ENCODE assay signal across 25 mouse cellular contexts in genomic region chr19:47939361-47939760, GRCm38 (mm10). TPM values are rescaled to one million over a fixed set of nuclear protein-coding genes. Genes with fewer than 3 reads are reported as not detected.
DNase-seq lines count a peak whose midpoint lies in the region; ATAC-seq lines count a peak whose summit lies in the region.
"Had no signal": no experiment of that assay in that cellular context is flagged by ENCODE, and none has a peak within 500 bp of the region (broad histone marks: within the 10 kb centered on the region; RNA-seq: fewer than 3 reads in every experiment).

No protein-coding gene starts in this region.

- intact Hi-C loops in left cerebral cortex, postnatal 25 days (cut with DNase I): loop anchor here (10.0 kb wide), 2 partner anchors 285 to 435 kb away; no protein-coding TSS in a partner anchor

- DNase-seq in frontal cortex, postnatal 10 days (ENCODE audit: low spot score in 2 of 2): no peak
- peak; percentile 14 to 81 for DNase-seq in left cerebral cortex, postnatal 25 days (ENCODE audit: low spot score in 2 of 2)
- DNase-seq in left cerebral cortex, adult 8-10 months (ENCODE audit: low spot score in 2 of 2): no peak
- DNase-seq in telencephalon, adult 2 months (ENCODE audit: low read depth, low spot score): peak; percentile 80
- DNase-seq: adrenal gland, adult 8-10 months; adrenal gland, postnatal 25 days; cerebellum, adult 18-20 months; cerebellum, adult 9-10 months; cerebellum, postnatal 14 days; gastrocnemius, postnatal 10 days; gastrocnemius, postnatal 36 days; heart, postnatal 10 days; heart, postnatal 36 days had no signal

- peak; percentile 95 for ATAC-seq in frontal cortex, adult (ENCODE audit: low TSS enrichment)
- no peak for ATAC-seq in CD4-positive, CD25-positive, alpha-beta regulatory T cell, adult 4 months
- ATAC-seq: activated CD4-positive, CD25-positive, alpha-beta regulatory T cell, adult 4 months; forebrain, embryonic 16.5 days; hindbrain, embryonic 16.5 days; intestine, embryonic 15.5 days had no signal

RNA-seq across cellular contexts. Expression of gene Cfap58, which starts 1.9 kb away (rescaled TPM):
- total RNA-seq in left cerebral cortex, postnatal 25 days (2021): under 1 TPM; 0.21 to 0.55 TPM
- total RNA-seq in left cerebral cortex, adult 8-10 months (2022): under 1 TPM; 0.15 to 0.39 (median 0.36) TPM
- not detected for polyA plus RNA-seq in CD4-positive, CD25-positive, alpha-beta regulatory T cell, adult 4 months (2017; shearing (Covaris generic))
- total RNA-seq: adrenal gland, postnatal 25 days; ES-E14; gastrocnemius, adult 18-20 months; gastrocnemius, postnatal 10 days; gastrocnemius, postnatal 36 days; granulocyte monocyte progenitor cell, adult 5-6 weeks had no signal
- polyA plus RNA-seq: C2C12; embryonic facial prominence, embryonic 11.5 days; intestine, embryonic 15.5 days had no signal

RNA-seq across cellular contexts. Expression of gene Itprip, which starts 20.3 kb away (rescaled TPM):
- 1 to 10 TPM in 1 of 2 experiments, under 1 TPM in 1; 0.94 to 1.2 TPM for total RNA-seq in left cerebral cortex, postnatal 25 days (2021)
- 1 to 10 TPM in 2 of 4 experiments, under 1 TPM in 2; 0.74 to 1.7 (median 1.2) TPM for total RNA-seq in left cerebral cortex, adult 8-10 months (2022)
- 10 to 100 TPM; 10.5 to 12.7 TPM for polyA plus RNA-seq in CD4-positive, CD25-positive, alpha-beta regulatory T cell, adult 4 months (2017; shearing (Covaris generic))

RNA-seq across cellular contexts. Expression of gene Cfap43, which starts 20.3 kb away (rescaled TPM):
- total RNA-seq in left cerebral cortex, postnatal 25 days (2021): under 1 TPM; 0.16 to 0.64 TPM
- total RNA-seq in left cerebral cortex, adult 8-10 months (2022): 1 to 10 TPM in 2 of 4 experiments, under 1 TPM in 2; 0.46 to 1.2 (median 0.99) TPM
- under 1 TPM; 0.10 to 0.75 TPM for polyA plus RNA-seq in CD4-positive, CD25-positive, alpha-beta regulatory T cell, adult 4 months (2017; shearing (Covaris generic))
- total RNA-seq: adrenal gland, adult 8-10 months; adrenal gland, postnatal 25 days; gastrocnemius, adult 18-20 months; gastrocnemius, postnatal 10 days; gastrocnemius, postnatal 36 days; heart, postnatal 36 days had no signal
- polyA plus RNA-seq: embryonic facial prominence, embryonic 11.5 days; heart, embryonic 11.5 days had no signal

Comparison
In these comparisons a context has a peak if more than half of its experiments do, and no peak if none do; other contexts are left out.
1. DNase-seq: peak in left cerebral cortex, postnatal 25 days (2 of 2) and telencephalon, adult 2 months (single experiment); none in frontal cortex, postnatal 10 days (0 of 2) and left cerebral cortex, adult 8-10 months (0 of 2).